Mouse (Mus musculus): Measurements from ENCODE around the gene Cdcp2. TPM values are rescaled to one million over a fixed set of nuclear protein-coding genes. Genes with fewer than 3 reads are reported as not detected.

Cdcp2 gene
- not detected in 2 replicates for polyA plus RNA-seq (2012; rRNA removed)

DNA sequence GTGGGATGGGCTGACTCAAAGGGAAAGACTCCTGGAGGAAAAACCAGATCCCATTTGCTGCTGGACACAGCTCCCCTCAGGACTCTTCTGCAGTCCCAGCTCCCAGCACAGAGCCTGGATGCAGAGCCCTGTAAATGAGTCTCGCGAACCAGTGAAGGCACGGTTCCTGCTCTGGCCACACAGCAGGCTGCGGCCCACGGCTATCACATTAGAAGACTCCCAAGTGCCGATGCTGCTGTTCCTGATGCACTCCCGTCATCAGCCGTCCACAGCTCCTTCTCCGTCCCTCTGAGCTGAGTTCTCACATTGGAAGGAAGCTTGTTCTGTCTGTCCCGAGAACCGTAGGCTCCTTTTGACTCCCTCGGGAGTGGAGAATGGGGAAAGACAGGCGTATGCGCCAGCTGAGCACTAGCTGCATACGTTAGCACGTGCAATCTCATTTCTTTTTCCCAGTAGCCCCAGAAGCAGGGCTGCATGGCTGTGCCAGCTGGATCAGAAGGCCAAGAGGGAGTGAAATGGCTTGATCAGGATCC lies at the start of gene Cdcp2:
Gene Cdcp2, plus strand, starts transcription at position 51 of the 533 bp plus-strand sequence.

DNA sequence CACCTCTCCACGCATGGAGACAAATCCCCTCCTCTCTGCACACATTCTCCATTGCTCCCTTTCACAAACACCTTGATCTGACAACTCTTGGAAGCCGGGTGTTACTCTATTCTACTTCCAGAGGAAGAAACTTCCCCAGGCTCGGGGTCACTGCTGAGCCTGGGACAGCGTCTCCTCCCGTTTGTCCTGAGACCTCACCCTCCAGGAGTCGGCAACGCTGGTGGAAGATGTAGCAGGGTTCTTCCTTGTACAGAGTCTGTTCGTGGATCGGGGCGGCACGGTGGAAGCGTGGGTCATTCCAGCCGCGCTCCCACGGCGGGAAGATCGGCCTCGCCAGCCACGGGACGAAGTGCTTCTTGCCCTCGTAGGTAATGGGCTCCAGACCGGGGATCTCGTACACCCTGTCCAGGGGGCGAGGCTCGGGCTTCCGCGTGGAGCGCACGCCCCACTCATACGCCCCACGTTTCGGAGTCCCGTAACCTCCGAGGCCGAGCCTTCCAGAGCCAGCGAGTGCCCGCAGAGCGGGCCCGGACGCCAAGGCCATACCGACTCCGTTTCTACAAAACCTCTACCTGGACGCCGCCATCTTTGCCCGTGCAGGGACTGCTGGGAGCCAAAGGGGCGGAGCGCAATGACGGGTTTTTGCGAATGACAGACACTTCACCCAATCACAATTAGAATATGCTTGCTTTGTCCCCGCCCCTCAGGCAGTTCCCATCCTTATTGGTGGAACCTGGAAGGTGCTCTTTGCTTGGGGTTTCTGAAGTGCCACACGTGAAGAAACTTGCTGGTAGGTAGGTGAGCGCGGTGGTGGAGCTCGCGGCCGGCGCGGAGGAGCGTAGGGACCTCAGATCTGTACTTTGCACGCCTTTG lies 30.2 kb upstream of the Cdcp2 start, which contains the start of the genes Mrpl37 and Cyb5rl:
Gene Mrpl37, minus strand, starts transcription at position 617 of the 873 bp plus-strand sequence.
Gene Cyb5rl, plus strand, starts transcription at position 737 of the 873 bp plus-strand sequence.

Other genes starting within 250 kb of the Cdcp2 start
- gene Ssbp3, start 186.2 kb upstream of the Cdcp2 start, polyA plus RNA-seq (2012; rRNA removed): 71.4 and 78.6 TPM in 2 replicates
- 49.6 and 51.8 TPM in 2 replicates for gene Mrpl37, start 30.0 kb upstream of the Cdcp2 start, polyA plus RNA-seq (2012; rRNA removed)
- 6.0 and 6.9 TPM in 2 replicates for gene Cyb5rl, start 29.9 kb upstream of the Cdcp2 start, polyA plus RNA-seq (2012; rRNA removed)
- gene Tmem59, start 81.5 kb downstream of the Cdcp2 start, polyA plus RNA-seq (2012; rRNA removed): 523 and 724 TPM in 2 replicates
- gene Tceanc2, start 82.2 kb downstream of the Cdcp2 start, polyA plus RNA-seq (2012; rRNA removed): 6.9 and 7.2 TPM in 2 replicates
- 0.89 and 0.99 TPM in 2 replicates for gene Ldlrad1, start 112.3 kb downstream of the Cdcp2 start, polyA plus RNA-seq (2012; rRNA removed)
- 32.1 and 33.3 TPM in 2 replicates for gene Lrrc42, start 156.6 kb downstream of the Cdcp2 start, polyA plus RNA-seq (2012; rRNA removed)
- 3.6 and 5.5 TPM in 2 replicates for gene Hspb11, start 156.7 kb downstream of the Cdcp2 start, polyA plus RNA-seq (2012; rRNA removed)
- gene Dio1, start 210.3 kb downstream of the Cdcp2 start, polyA plus RNA-seq (2012; rRNA removed): 42.5 and 54.8 TPM in 2 replicates
- gene Yipf1, start 217.5 kb downstream of the Cdcp2 start, polyA plus RNA-seq (2012; rRNA removed): 82.5 and 98.2 TPM in 2 replicates